Mouse (Mus musculus): Measurements from ENCODE around the gene Gnai2. TPM values are rescaled to one million over a fixed set of nuclear protein-coding genes. Genes with fewer than 3 reads are reported as not detected.

Gnai2 gene
- polyA plus RNA-seq, 2 experiments = 124 to 137 TPM

- no peak for TF ChIP-seq CTCF (IDR thresholded peaks at IDR 0.05; ENCODE audit: low read depth)
- TF ChIP-seq EP300 (IDR thresholded peaks at IDR 0.05; ENCODE audit: low read depth) = no peak
- no peak overlapping the region for H3K4me2 ChIP-seq (ENCODE audit: low read depth)
- no peaks in the 10 kb centered on the region for H3K36me3 ChIP-seq (replicated peaks; ENCODE audit: control insufficient read depth, insufficient read depth, low read depth)
- WGBS (ENCODE audit: insufficient replicate concordance) = 72% methylated on average over 3 of the region's 3 CpGs
- DNase-seq (ENCODE audit: low read depth in 3 of 3, low spot score in 3 of 3) = no peak
- no peaks in the 10 kb centered on the region for H3K4me1 ChIP-seq (replicated peaks; ENCODE audit: control insufficient read depth in 2 of 2, insufficient read depth in 2 of 2, low read length in 1 of 2)
- no peak for ATAC-seq (ENCODE audit: insufficient read depth)
- H3K9ac ChIP-seq (replicated peaks) = no peak overlapping the region
- no peaks in the 10 kb centered on the region for H3K9me3 ChIP-seq (ENCODE audit: control insufficient read depth, low read length)
- no peaks in the 10 kb centered on the region; the same call in 1 of the 2 replicates for H3K27me3 ChIP-seq (ENCODE audit: control insufficient read depth, insufficient read depth, low read length)
- no peak overlapping the region for H3K27ac ChIP-seq
- H3K4me3 ChIP-seq (ENCODE audit: insufficient read depth in 1 of 2, low read depth in 2 of 2, low read length in 2 of 2) = no peak overlapping the region
Observed at GRCm38 (mm10) chr9:107659961-107660360, 24.8 kb upstream of the Gnai2 start.

GRCm38 (mm10) chr9:107659551-107659950 is 24.4 kb upstream of the Gnai2 start:
- Histone ChIP-seq H3K36me3 (replicated peaks; ENCODE audit: control insufficient read depth, insufficient read depth, low read depth) (no peaks in the 10 kb centered on the region), H3K27me3 (ENCODE audit: control insufficient read depth, insufficient read depth, low read length) (no peaks in the 10 kb centered on the region; the same call in 1 of the 2 replicates), H3K9ac (replicated peaks) (no peak overlapping the region), H3K4me1 (replicated peaks; ENCODE audit: control insufficient read depth in 2 of 2, insufficient read depth in 2 of 2, low read length in 1 of 2) (no peaks in the 10 kb centered on the region), H3K4me2 (ENCODE audit: low read depth) (no peak overlapping the region), H3K4me3 (ENCODE audit: insufficient read depth in 1 of 2, low read depth in 2 of 2, low read length in 2 of 2) (no peak overlapping the region), H3K9me3 (ENCODE audit: control insufficient read depth, low read length) (no peaks in the 10 kb centered on the region), H3K27ac (no peak overlapping the region)
- DNase-seq (ENCODE audit: low read depth in 3 of 3, low spot score in 3 of 3) (no peak), ATAC-seq (ENCODE audit: insufficient read depth) (no peak)
- no peak for TF ChIP-seq EP300 (IDR thresholded peaks at IDR 0.05; ENCODE audit: low read depth)
- TF ChIP-seq CTCF (IDR thresholded peaks at IDR 0.05; ENCODE audit: low read depth) = no peak
- 70% methylated on average over 10 of the region's 10 CpGs for WGBS (ENCODE audit: insufficient replicate concordance)

- no peak for TF ChIP-seq EP300 (IDR thresholded peaks at IDR 0.05; ENCODE audit: low read depth)
- no peak for TF ChIP-seq CTCF (IDR thresholded peaks at IDR 0.05; ENCODE audit: low read depth)
- no peak overlapping the region for H3K4me3 ChIP-seq (ENCODE audit: insufficient read depth in 1 of 2, low read depth in 2 of 2, low read length in 2 of 2)
- no peak overlapping the region for H3K4me2 ChIP-seq (ENCODE audit: low read depth)
- no peaks in the 10 kb centered on the region for H3K36me3 ChIP-seq (replicated peaks; ENCODE audit: control insufficient read depth, insufficient read depth, low read depth)
- WGBS (ENCODE audit: insufficient replicate concordance) = 59% methylated on average over 6 of the region's 6 CpGs
- H3K4me1 ChIP-seq (replicated peaks; ENCODE audit: control insufficient read depth in 2 of 2, insufficient read depth in 2 of 2, low read length in 1 of 2) = no peaks in the 10 kb centered on the region; a peak in 1 of 4 replicates
- DNase-seq (ENCODE audit: low read depth in 3 of 3, low spot score in 3 of 3) = no peak
- H3K9ac ChIP-seq (replicated peaks) = no peak overlapping the region
- H3K27ac ChIP-seq = no peak overlapping the region
- ATAC-seq (ENCODE audit: insufficient read depth) = no peak
- H3K9me3 ChIP-seq (ENCODE audit: control insufficient read depth, low read length) = no peaks in the 10 kb centered on the region
- no peaks in the 10 kb centered on the region; the same call in 1 of the 2 replicates for H3K27me3 ChIP-seq (ENCODE audit: control insufficient read depth, insufficient read depth, low read length)
Observed at GRCm38 (mm10) chr9:107658096-107658495, 22.9 kb upstream of the Gnai2 start.

GRCm38 (mm10) chr9:107657144-107657543 is 22.0 kb upstream of the Gnai2 start:
- WGBS (ENCODE audit: insufficient replicate concordance) = 69% methylated on average over 5 of the region's 5 CpGs
- H3K36me3 ChIP-seq (replicated peaks; ENCODE audit: control insufficient read depth, insufficient read depth, low read depth) = no peaks in the 10 kb centered on the region
- no peaks in the 10 kb centered on the region; a peak in 1 of 4 replicates for H3K4me1 ChIP-seq (replicated peaks; ENCODE audit: control insufficient read depth in 2 of 2, insufficient read depth in 2 of 2, low read length in 1 of 2)
- H3K4me2 ChIP-seq (ENCODE audit: low read depth) = no peak overlapping the region
- no peaks in the 10 kb centered on the region for H3K27me3 ChIP-seq (ENCODE audit: control insufficient read depth, insufficient read depth, low read length)
- H3K27ac ChIP-seq = no peak overlapping the region
- DNase-seq (ENCODE audit: low read depth in 3 of 3, low spot score in 3 of 3) (no peak), ATAC-seq (ENCODE audit: insufficient read depth) (no peak)
- no peak overlapping the region for H3K4me3 ChIP-seq (ENCODE audit: insufficient read depth in 1 of 2, low read depth in 2 of 2, low read length in 2 of 2)
- H3K9me3 ChIP-seq (ENCODE audit: control insufficient read depth, low read length) = no peaks in the 10 kb centered on the region
- no peak overlapping the region for H3K9ac ChIP-seq (replicated peaks)
- TF ChIP-seq EP300 (IDR thresholded peaks at IDR 0.05; ENCODE audit: low read depth) = no peak
- TF ChIP-seq CTCF (IDR thresholded peaks at IDR 0.05; ENCODE audit: low read depth) = no peak

- Histone ChIP-seq H3K9ac (replicated peaks) (no peak overlapping the region), H3K4me1 (replicated peaks; ENCODE audit: control insufficient read depth in 2 of 2, insufficient read depth in 2 of 2, low read length in 1 of 2) (no peaks in the 10 kb centered on the region; a peak in 1 of 4 replicates), H3K4me3 (ENCODE audit: insufficient read depth in 1 of 2, low read depth in 2 of 2, low read length in 2 of 2) (no peak overlapping the region), H3K4me2 (ENCODE audit: low read depth) (no peak overlapping the region), H3K36me3 (replicated peaks; ENCODE audit: control insufficient read depth, insufficient read depth, low read depth) (no peaks in the 10 kb centered on the region), H3K27ac (no peak overlapping the region), H3K9me3 (ENCODE audit: control insufficient read depth, low read length) (no peaks in the 10 kb centered on the region), H3K27me3 (ENCODE audit: control insufficient read depth, insufficient read depth, low read length) (no peaks in the 10 kb centered on the region)
- ATAC-seq (ENCODE audit: insufficient read depth) = no peak
- TF ChIP-seq EP300 (IDR thresholded peaks at IDR 0.05; ENCODE audit: low read depth) (no peak), CTCF (IDR thresholded peaks at IDR 0.05; ENCODE audit: low read depth) (no peak)
- no peak for DNase-seq (ENCODE audit: low read depth in 3 of 3, low spot score in 3 of 3)
- WGBS (ENCODE audit: insufficient replicate concordance) = 47% methylated on average over 4 of the region's 4 CpGs
Observed at GRCm38 (mm10) chr9:107654585-107654984, 19.4 kb upstream of the Gnai2 start.
